Mouse (Mus musculus): ENCODE results near the gene Hoxc10.

Gene Hoxc10

GRCm38 (mm10) chr15:102943468-102943813 is 23.2 kb upstream of the Hoxc10 start:
- no peak for DNase-seq (ENCODE audit: inconsistent age in 2 of 2, low spot score in 1 of 2)

- DNase-seq (ENCODE audit: inconsistent age in 2 of 2, low spot score in 1 of 2), result no peak
Measured at GRCm38 (mm10) chr15:102945185-102946077, 21.2 kb upstream of the Hoxc10 start.

GRCm38 (mm10) chr15:102947276-102947675 is 19.3 kb upstream of the Hoxc10 start:
- no peak for DNase-seq (ENCODE audit: inconsistent age in 2 of 2, low spot score in 1 of 2)

GRCm38 (mm10) chr15:102948842-102949241 is 17.8 kb upstream of the Hoxc10 start:
- no peak for DNase-seq (ENCODE audit: inconsistent age in 2 of 2, low spot score in 1 of 2)

GRCm38 (mm10) chr15:102949696-102950095 is 16.9 kb upstream of the Hoxc10 start:
- no peak for DNase-seq (ENCODE audit: inconsistent age in 2 of 2, low spot score in 1 of 2)

GRCm38 (mm10) chr15:102950877-102951276 is 15.7 kb upstream of the Hoxc10 start:
- no peak for DNase-seq (ENCODE audit: inconsistent age in 2 of 2, low spot score in 1 of 2)

- no peak for DNase-seq (ENCODE audit: inconsistent age in 2 of 2, low spot score in 1 of 2)
Measured at GRCm38 (mm10) chr15:102953561-102953960, 13.0 kb upstream of the Hoxc10 start.

- DNase-seq (ENCODE audit: inconsistent age in 2 of 2, low spot score in 1 of 2), result peak in 1 of 2 experiments; percentile 40
Measured at GRCm38 (mm10) chr15:102954192-102955006, 12.2 kb upstream of the Hoxc10 start, which contains the start of gene Hoxc11. Gene Hoxc11, plus strand, starts transcription at chr15:102954427.

GRCm38 (mm10) chr15:102955007-102955382 is 11.6 kb upstream of the Hoxc10 start:
- no peak for DNase-seq (ENCODE audit: inconsistent age in 2 of 2, low spot score in 1 of 2)

- DNase-seq (ENCODE audit: inconsistent age in 2 of 2, low spot score in 1 of 2), result peak in 1 of 2 experiments; percentile 54
Measured at GRCm38 (mm10) chr15:102955833-102956640, 10.6 kb upstream of the Hoxc10 start.

GRCm38 (mm10) chr15:102956906-102957305 is 9.7 kb upstream of the Hoxc10 start:
- no peak for DNase-seq (ENCODE audit: inconsistent age in 2 of 2, low spot score in 1 of 2)

- no peak for DNase-seq (ENCODE audit: inconsistent age in 2 of 2, low spot score in 1 of 2)
Measured at GRCm38 (mm10) chr15:102959663-102960191, 6.9 kb upstream of the Hoxc10 start.

GRCm38 (mm10) chr15:102961728-102962127 is 4.9 kb upstream of the Hoxc10 start:
- no peak for DNase-seq (ENCODE audit: inconsistent age in 2 of 2, low spot score in 1 of 2)

- no peak for DNase-seq (ENCODE audit: inconsistent age in 2 of 2, low spot score in 1 of 2)
Measured at GRCm38 (mm10) chr15:102962492-102962891, 4.1 kb upstream of the Hoxc10 start.

GRCm38 (mm10) chr15:102963259-102963658 is 3.3 kb upstream of the Hoxc10 start:
- no peak for DNase-seq (ENCODE audit: inconsistent age in 2 of 2, low spot score in 1 of 2)

- DNase-seq (ENCODE audit: inconsistent age in 2 of 2, low spot score in 1 of 2), result peak in 1 of 2 experiments; percentile 54
Measured at GRCm38 (mm10) chr15:102963671-102964640, 2.6 kb upstream of the Hoxc10 start.

GRCm38 (mm10) chr15:102965003-102965891 is 1.3 kb upstream of the Hoxc10 start:
- peak in 1 of 2 experiments; percentile 29 for DNase-seq (ENCODE audit: inconsistent age in 2 of 2, low spot score in 1 of 2)

GRCm38 (mm10) chr15:102965892-102966775 is 462 bp upstream of the Hoxc10 start:
- DNase-seq (ENCODE audit: inconsistent age in 2 of 2, low spot score in 1 of 2), result peak; percentile 81 to 94

Data from adrenal gland, adult (tissue).